Mouse (Mus musculus) NIH3T3 (cell line): Measurements from ENCODE around the gene Fdx1l.

Experiments
- DNase-seq: peaks from one replicate; pipeline ENCODE4 v3.0.0-alpha.2; 2012; ENCODE audit warnings: low read depth

The Fdx1l gene

DNA sequence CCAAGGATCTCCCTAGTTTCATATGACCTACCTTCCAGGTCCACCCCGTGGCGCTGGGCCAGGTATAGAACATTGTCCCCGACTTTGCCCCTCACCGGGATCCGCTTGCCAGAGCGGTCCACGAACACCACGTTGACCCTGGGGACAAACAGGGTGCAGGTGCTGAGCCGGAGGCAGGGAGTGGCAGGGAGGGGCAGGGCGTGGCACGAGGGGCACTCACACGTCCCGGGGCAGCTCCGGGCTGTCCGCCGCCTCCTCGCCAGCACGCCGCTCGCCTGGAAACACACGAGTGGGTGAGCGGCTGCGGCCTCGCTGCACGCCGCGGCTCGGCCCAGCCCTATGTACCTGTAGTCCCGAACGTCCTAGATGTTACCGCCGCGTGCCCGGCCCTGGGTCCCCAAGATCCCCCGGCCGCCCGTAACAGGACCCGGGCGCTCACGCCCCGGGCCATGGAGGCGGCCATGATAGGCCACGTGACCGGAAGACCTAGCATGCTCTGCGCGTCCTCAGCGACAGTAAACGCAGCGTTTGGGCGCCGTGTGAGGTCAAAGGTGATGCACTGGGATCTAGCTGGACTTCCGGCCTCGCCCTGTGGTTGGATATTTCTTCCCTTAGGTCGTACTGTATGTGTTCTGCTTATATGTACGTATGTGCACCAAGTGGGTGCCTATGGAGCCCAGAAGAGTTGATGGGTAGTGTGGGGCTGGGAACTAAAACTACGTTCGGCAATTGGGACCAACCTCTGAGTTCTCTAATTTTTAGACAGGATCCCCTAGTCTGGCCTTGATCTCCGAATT, at the start of gene Fdx1l, which contains the start of gene Gm49373:
Gene Fdx1l (minus strand): TSS at position 571 of the 797 bp plus-strand sequence.
Gene Gm49373 (minus strand): TSS at position 53 of the 797 bp plus-strand sequence.
- DNase-seq: peak; percentile 89

DNA sequence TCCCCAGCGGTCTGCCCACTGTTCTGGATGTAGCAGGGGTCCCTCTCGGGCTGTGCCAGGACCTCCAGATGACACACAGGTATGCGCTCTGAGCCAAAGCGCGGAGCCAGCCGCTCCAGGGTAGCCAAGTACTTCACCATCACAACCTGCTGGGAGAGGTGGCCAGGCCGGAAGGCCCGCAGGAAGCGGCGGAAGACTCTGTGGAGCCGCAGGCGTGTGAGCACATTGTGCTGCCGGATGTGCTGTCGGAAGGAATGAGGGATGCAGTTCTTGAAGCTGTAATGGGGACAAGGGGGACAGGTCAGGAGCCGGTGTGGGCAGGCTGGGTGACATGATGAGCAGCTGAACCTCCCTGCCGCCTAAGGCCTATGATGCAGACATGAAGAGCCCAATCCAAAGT, 48.1 kb upstream of the Fdx1l start:
- no peak for DNase-seq

DNA sequence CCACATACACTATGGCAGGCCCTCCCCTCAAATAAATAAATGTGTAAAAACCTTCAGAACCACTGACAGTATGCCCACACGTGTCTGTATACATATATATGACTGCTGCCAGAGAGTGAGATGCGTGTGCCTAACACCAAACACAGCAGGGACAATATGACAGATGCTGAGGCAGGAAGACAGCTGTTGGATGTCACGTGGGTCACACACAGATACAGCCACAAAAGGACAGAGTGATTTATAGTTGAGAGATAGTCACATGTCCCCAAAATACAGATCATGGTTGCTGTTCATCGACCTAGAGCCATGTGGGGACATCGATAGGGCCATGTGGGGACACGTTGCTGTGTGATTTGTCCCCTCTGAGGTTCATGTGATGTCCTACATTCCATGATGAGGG, 43.7 kb upstream of the Fdx1l start:
- DNase-seq: no peak

DNA sequence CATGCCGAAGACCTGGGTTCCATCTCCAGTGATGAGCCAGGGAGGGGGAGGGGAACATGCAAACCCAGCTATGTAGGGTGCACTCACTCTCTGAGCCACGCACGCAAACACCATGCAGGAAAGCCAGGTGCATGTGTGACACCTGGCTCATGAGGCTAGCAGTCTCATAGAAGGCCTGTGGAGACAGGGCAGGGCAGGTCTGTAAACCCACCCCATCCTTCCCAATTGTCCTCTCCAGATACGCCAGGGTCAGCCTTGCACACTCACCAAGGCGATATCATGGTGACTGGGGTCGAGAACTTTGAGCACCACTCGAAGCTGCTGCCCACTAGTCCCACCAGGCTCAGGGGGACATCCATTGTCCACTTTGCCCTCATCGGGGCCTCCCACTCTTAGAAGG, 41.7 kb upstream of the Fdx1l start:
- DNase-seq: no peak

DNA sequence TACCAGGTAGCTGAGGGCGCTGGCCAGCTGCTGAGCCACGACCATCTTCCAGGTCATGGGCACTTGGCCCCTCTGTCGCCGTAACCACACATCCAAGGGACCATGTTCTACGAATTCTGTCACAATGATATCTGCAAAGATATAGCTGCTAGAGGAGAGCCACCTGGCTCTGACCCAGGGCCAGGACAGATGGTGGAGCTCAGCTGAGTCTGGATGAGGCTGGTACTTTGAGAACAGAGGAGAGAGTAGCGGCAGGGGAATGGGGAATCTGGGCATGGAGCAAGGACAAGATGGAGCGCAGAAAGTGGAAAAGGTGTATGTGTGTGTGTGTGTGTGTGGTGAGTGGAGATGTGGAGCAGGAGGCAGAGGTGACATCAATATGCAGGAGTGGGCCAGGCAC, 40.8 kb upstream of the Fdx1l start:
- no peak for DNase-seq

DNA sequence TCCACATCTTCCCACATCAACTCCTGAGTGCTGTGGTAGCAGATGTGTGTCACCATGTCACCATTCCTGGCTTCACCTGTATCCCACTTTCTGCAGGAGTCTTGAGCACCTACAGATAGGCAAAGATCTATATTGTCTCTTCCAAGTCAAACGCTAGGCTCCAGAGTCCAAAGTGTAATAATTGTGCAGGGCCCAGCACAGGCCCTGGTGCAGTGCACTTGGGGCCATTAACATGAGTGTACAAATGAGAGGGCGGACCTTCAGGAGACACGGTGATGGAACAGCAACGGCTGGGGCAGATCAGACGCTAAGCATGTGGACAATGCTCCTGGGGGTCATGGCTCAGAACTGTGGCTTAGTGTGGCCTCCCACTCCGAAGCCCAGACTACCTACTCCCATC, 40.3 kb upstream of the Fdx1l start:
- no peak for DNase-seq

DNA sequence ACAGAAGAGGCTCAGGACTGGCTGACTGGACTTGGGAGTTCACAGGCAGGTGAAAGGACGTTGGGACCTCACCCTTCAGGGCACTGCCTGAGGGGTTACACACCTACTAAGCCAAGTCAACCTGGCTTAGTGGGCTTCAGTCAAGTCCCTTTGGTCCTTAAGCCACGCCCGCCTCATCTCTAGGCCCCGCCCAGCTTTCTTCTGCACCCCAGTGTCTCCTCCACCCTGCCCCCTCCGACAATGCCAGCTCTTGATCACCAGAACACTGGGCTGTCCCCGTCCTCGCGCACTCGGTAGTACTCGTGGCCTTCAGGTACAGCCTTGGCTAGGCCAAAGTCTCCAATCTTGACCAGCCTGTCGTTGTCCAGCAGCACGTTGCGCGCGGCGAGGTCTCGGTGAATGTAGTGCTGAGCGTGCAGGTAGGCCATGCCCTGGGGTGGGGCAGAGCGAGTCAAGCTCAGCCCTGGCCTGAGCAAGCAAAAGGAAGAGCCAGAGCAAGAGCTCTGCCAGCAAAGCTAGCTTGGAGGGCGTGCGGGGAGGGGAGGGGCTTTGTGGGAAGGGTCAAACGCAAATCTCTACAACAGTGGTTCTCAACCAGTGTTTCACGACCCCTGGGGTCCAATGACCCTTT, 34.3 kb upstream of the Fdx1l start:
- no peak for DNase-seq

DNA sequence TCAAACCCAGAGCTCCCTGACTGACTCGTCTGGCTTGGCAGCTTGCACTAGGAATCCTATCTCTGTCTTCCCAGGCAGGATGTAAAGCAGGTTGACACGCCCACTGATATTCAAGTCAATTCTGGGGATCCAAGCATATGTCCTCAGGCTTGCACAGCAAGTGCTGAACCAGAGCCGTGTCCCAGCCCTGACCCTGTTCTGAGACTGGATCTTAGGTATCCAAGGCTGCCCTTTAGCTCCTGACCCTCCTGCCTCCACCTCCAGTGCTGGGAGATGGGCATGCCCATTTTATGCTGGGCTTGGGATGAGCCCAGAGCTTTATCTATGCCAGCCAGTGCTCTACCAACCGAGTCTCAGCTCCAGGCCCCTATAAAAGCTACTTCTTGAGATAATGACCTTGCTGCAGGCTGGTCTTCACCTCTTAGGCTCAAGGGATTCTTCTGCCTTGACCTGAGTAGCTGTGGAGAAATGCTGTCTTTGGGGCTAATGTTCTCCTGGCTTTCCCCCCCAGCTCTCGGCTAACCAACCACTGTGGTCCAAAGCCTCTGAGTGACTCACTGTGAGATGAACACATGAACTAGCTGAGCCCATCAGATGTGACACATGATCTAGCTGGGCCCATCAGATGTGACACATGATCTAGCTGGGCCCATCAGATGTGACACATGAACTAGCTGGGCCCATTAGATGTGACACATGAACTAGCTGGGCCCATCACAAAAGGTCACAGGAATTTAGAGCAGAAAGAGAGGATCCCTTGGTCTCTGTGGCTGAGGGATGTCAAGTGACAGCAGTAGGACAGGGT, 32.5 kb upstream of the Fdx1l start:
- no peak for DNase-seq

DNA sequence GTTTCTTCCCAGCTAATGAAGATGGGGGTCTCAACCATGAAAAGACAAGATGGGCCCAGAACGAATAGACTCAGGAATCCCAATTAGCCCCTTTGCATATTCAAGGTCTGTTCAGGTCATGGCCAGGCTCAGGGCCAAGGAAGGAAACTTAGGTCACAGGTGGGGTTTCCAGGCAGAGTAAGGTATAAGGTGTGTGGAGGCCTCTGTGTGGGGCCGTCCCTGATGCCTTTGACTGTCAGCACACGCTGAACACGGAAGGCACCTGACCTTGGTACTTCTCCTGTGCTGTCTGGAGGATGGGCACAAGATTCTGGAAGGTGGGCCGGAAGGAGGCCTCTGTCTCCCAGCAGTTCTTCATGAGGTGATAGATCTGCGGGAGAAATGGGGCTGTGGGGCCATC, 31.4 kb upstream of the Fdx1l start:
- no peak for DNase-seq

DNA sequence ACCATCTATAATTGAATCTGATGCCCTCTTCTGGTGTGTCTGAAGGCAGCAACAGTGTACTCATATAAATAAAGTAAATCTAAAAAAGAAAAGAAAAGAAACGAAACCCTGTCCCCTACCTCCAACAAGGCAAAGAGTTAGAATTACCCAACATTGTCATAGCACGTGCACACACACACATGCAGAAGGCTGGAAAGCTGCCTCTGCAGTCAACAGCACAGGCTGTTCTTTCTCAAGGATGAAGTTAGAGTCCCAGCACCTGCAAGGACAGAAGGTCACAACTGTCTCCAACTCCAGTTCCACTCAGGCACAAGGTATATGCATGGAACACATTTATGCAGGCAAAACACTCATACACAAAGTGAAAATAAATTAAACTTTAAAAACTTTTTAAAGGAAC, 28.7 kb upstream of the Fdx1l start:
- DNase-seq: no peak

DNA sequence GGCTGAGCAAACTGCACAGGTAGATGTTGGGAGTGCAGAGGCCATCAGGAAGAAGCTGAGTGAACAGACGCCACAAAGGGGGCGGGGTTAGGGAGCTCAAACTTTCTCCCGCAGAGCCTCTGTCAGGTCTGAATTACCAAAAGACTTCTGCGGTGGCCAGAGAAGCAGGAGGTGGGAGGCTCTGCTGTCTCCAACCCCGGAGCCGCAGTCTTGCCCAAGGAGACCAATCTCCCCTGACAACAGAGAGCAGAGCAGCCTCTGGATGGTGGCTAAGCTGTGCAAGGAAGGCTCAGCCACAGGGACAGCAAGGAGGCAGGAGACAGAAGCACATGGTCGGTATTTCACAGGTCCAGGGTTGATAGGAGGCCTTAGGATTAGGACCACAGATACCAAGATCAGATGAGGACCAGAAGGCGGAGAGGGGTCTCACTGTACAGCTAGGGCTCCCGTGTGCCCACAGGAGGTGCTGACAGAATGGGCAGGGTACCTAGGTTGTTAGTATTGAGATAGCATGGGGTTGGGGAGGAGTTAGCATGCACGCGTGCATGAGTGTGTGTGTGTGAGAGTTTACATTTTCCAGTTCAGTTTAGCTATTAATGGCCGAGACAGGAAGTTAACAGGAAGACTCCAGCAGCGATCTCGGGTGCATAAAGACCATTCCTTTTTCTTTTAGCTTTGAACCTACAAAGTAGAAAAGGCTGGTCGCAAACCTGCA, 27.2 kb upstream of the Fdx1l start:
- no peak for DNase-seq

DNA sequence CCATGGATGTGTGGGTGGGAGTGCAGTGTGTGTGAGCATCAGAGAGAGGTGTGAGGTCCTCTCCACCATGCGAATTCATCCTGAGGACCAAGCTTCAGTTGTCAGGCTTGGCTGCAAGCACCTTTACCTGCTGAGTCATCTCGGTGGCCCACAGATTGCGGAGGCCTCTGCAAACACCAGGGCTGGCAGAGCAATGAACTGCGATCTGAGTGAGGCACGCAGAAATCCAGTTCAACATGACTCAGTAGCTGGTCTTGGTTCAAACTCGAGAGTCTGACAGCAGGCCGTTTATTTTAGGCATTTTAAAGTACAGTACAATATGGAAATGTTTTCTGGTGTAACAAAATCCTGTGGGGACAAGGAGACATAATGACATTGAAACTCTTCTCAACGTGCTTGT, 24.4 kb upstream of the Fdx1l start:
- DNase-seq: peak; percentile 76

DNA sequence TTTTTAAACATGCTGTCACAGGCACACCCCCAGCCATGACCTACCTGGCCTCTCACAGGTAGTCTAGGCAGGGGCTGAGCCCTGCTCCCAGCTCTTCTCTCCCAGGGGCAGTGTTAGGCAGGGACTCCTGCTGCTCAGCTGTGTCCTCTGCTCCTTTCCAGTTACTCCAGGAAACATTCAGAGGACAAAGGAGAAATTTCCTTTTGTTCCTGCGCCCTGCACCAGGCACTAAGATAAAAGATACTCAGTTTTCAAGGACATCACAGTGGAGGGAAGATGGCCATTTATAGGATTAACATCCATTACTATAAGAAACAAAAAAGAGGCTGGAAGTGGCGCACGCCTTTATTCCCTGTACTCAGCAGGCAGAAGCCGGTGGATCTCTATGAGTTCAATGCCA, 22.5 kb upstream of the Fdx1l start:
- DNase-seq: no peak

DNA sequence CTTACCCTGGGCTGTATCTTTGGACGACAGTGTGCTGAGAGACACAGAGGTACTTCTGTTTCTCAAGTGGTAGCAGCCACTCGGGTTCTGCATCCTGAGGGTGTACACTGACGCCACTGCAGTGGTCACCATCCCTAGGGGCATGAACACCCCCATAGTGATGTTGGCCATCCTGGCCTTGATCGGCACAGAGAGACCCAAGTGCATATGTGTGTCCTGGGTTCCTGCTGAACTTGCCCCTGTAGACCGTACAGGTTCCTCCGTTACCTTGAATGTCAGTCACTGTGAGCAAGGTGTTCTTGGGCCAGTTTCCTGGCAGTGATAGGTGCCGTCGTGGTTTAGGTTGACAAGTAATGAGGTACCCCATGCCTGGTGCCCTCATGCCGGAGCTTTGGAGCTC, 20.0 kb upstream of the Fdx1l start:
- DNase-seq: no peak

DNA sequence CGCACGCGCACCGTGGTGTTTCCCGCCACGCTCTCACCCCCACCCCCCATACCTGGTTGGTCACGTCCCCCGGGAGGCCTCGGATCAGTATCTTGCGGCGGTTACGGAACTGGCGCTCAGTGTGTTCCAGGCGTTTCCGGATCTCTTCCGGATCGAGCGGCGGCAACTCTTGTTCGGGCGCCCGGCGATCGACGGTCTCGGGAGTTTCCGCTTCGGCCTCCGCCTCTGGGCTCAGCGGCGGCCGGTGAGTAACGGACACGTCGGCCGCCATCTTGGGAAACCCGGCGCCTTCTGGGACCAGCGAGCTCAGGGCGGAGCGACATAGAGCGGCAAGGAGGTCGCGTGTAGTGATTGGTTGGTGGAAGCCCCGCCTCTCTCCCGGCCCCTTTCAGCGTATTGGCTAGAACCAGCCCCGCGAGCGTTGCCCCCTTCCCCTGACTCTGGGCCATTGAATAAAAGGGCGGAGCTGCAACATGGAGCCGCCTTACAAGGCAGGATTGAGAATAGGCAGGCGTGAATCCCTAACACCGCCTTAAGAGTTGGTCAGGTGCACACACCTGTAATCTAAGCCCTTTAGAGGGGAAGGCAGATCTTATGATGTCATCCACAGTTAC, 18.4 kb upstream of the Fdx1l start, which contains the start of the genes Gm38431 and Raver1:
Gene Gm38431 (minus strand): TSS at position 291 of the 614 bp plus-strand sequence.
Gene Raver1 (minus strand): TSS at position 302 of the 614 bp plus-strand sequence.
- peak; percentile 97 for DNase-seq

DNA sequence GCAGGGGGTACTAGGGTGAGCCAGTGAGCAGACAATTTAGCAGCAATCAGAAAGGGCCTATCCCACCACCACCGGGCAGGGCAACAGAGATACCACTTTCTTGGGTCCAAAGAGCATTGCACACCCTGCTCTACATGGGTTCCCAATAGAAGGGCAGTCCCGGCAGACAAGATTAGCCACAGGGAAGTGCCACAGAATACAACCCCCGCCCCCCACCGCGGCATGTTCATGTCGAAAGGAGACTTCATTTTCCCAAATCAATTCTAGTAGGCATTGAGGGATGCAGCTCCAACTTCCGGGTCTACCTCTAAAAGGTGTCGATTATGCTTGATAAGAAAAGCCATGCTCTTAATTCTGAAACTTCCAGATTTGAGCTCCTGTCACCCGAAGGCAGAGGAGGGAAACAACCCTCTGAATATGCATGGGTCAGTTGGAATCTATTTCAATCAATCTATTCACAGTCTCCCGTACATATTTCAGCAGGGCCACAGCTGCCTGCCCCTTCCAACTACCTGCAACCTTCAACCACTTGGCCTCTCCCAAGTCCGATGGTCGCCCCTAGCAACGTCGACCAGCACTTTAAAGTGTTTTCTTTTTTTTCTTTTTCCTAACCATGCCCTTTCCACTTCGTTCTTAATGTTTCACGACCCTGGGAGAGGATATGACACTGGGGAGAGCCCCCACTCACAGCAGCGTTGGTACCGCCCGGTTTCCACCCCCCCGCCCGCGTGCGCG, 17.7 kb upstream of the Fdx1l start:
- DNase-seq: no peak

DNA sequence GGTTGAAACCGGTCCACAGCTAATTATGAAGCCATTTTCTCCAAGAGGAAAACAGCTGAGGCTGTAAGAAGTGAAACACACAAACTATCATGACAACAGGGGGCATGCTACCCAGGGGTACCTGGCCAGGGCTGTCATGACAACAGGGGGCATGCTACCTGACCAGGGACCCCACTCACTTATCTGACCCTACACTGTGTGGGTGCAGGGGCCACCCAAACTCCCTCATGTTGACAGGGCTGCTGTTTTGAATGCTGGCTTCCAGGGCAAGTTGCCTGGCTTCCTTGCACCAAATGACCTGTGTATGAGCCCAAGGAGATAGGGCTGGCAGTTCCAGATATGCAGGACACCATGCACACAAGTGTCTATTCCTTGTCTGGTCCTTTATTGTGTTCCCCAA, 17.1 kb upstream of the Fdx1l start:
- no peak for DNase-seq

DNA sequence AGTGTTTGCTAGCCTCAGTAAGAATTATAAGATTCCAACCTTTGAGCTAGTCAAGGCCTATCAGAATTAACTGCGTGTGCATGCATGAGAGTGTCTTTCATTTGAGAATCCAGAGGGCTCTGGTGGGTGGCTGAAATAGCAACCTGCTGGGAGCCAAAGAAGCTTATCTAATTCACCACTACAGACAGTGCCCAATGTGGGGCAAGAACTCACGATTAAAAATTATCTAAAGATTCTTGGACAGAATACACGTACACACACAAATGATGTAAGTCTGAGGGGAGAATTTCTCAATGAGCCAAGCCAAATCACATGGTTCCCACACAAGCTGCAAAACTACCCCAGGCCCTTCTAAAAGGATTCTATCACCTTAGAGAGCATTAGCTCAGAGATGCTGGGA, 9.9 kb upstream of the Fdx1l start:
- DNase-seq: no peak

DNA sequence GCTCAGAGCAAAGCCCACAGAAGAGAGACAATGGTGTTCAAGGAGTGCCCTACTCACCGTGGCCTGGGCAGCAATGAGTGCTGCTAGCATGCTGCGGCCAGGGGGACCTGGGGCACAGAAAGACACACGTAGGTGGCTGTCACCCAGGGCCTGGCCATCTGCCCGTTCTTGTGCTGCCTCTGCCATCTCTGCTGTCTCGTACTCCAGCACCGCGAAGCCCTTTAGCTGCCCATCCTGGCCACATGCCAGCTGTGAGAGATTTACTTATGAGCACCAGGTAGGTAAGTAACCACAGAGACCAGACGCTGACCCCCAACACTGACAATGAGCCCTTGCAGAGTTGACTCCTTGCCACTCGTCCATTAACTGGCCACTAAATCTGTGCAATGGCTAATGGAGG, 7.7 kb upstream of the Fdx1l start:
- no peak for DNase-seq

DNA sequence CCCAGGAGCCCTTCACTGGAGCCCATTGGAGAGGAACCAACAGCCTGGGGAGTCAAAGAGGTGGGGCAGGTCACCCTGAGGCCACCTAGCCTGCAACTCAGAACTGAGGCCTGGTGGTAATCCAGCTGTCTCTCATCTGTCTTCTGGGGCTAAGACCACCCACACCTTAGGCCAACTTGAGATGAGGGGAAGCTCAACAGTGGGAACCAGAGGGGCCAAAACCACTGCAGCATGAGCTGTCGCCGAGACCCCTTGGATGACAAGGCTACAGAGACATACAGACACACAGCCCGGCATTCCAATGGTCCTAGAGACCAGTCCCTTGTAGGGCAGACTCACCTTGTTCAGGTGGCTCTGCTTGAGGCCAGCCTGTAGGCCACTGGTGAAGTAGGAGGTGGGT, 2.2 kb upstream of the Fdx1l start:
- no peak for DNase-seq

DNA sequence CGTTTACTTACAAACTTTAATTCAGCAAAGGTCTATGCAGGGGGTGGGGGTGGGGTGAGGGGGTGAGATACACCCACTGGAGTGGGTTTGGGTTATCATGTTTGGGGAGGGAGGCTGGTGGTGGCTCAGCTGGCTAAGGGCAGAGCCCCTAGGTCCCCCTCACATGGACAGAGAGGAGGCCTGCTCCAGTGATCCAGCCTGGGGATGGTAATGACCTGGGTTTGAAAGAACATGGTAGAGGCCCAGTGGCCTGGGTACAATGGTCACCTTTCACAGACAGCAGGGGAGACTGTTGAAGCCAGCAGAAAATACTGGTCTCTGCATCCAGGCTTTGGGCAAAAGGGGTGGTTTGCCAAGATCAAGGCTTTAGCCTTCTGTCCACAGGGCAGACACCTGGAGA, 759 bp upstream of the Fdx1l start:
- no peak for DNase-seq
